7 mouse cellular contexts compared by ENCODE assay signal in genomic region chr10:77464181-77464936, GRCm38 (mm10). TPM values are rescaled to one million over a fixed set of nuclear protein-coding genes. Genes with fewer than 3 reads are reported as not detected.
DNase-seq lines count a peak whose midpoint lies in the region; ATAC-seq lines count a peak whose summit lies in the region.

No protein-coding gene starts in this region.

- DNase-seq in right cerebral cortex, postnatal 4 days = peak; percentile 46
- DNase-seq in right cerebral cortex, postnatal 14 days = no peak
- peak; percentile 89 for DNase-seq in adrenal gland, postnatal 10 days
- peak; percentile 35 to 41 for DNase-seq in kidney, postnatal 25 days
- DNase-seq in retina, postnatal 7 days (ENCODE audit: low read depth, low spot score) = peak; percentile 28
- no peak for DNase-seq in right cerebral cortex, postnatal 36 days (ENCODE audit: low spot score in 2 of 2)

- ATAC-seq in granulocyte monocyte progenitor cell, adult 5-6 weeks (replicated peaks; ENCODE audit: poor library complexity, severe bottlenecking) = peak; percentile 66

RNA-seq across cellular contexts. Expression of gene Adarb1, which starts 46.3 kb away (rescaled TPM):
- 10 to 100 TPM; 16.7 to 18.2 TPM for total RNA-seq in adrenal gland, postnatal 10 days (2021)
- 1.7 TPM in 1 of 2 replicates, not detected in the other for total RNA-seq in granulocyte monocyte progenitor cell, adult 5-6 weeks (2014; fragmentation: Nextera tagmentation)
- 0.72 and 2.4 TPM in 2 replicates for total RNA-seq in granulocyte monocyte progenitor cell, adult 5-6 weeks (2017)

RNA-seq across cellular contexts. Expression of gene Fam207a, which starts 51.2 kb away (rescaled TPM):
- 10 to 100 TPM; 17.6 to 19.4 TPM for total RNA-seq in adrenal gland, postnatal 10 days (2021)
- 14.6 and 14.8 TPM in 2 replicates for total RNA-seq in granulocyte monocyte progenitor cell, adult 5-6 weeks (2014; fragmentation: Nextera tagmentation)
- 23.5 and 43.2 TPM in 2 replicates for total RNA-seq in granulocyte monocyte progenitor cell, adult 5-6 weeks (2017)

Comparison
In these comparisons a context has a peak if more than half of its experiments do, and no peak if none do; other contexts are left out.
1. DNase-seq: peak in right cerebral cortex, postnatal 4 days (single experiment), adrenal gland, postnatal 10 days (single experiment), kidney, postnatal 25 days (2 of 2) and retina, postnatal 7 days (single experiment); none in right cerebral cortex, postnatal 14 days (single experiment) and right cerebral cortex, postnatal 36 days (0 of 2).
2. RNA of gene Adarb1, which starts 46.3 kb away (total RNA-seq): 16.7 to 18.2 TPM in adrenal gland, postnatal 10 days; 0.72 to 2.4 TPM in granulocyte monocyte progenitor cell, adult 5-6 weeks; every median in the first group is over 4 times any median in the second.